Mouse (Mus musculus) spleen, adult 2 months (tissue): ENCODE results near the gene Syt7.

Experiments used
- CTCF ChIP-seq: fragments of 200-500 bp; IDR thresholded peaks from 2 replicates; pipeline ENCODE4 v1.5.1; 2011; ENCODE audit warnings: mild to moderate bottlenecking, inconsistent platforms; ENCODE audit not compliant: insufficient read depth, insufficient read length, insufficient replicate concordance; ENCODE audit errors: extremely low read depth
- POLR2A ChIP-seq: fragments of 200-500 bp; IDR thresholded peaks from 2 replicates; pipeline ENCODE4 v1.6.1; 2011; ENCODE audit warnings: low read depth, low read length, inconsistent platforms

GRCm38 (mm10) chr19:10431410-10431809, 42.5 kb downstream of the Syt7 start:
- TF ChIP-seq CTCF (no peak), POLR2A (no peak)
